Mouse (Mus musculus) stomach, embryonic 14.5 days (tissue): Measurements from ENCODE around the gene Mcm6. TPM values are rescaled to one million over a fixed set of nuclear protein-coding genes. Genes with fewer than 3 reads are reported as not detected.
A peak's percentile ranks its signal among the peaks of the same experiment; 100 is the strongest.

Experiments
- ATAC-seq: fragments of 200-750 bp; cut with Nextera tagmentation; 2 replicates; pipeline ENCODE4 v1.8.0; 2017; ENCODE audit warnings: low read depth, moderate TSS enrichment; ENCODE audit not compliant: insufficient number of reproducible peaks, insufficient read depth, low FRiP score
- H3K27ac ChIP-seq: fragments of 300-500 bp; sonication (generic); 2 replicates; pipeline ENCODE4 v1.5.1; 2014; ENCODE audit warnings: mild to moderate bottlenecking, low read length, moderate library complexity, mixed read lengths
- H3K27me3 ChIP-seq: fragments of 300-500 bp; sonication (generic); 2 replicates; pipeline ENCODE4 v1.6.1; 2014; ENCODE audit warnings: low read length, control low read depth, mixed read lengths; ENCODE audit not compliant: control insufficient read depth, insufficient read depth
- H3K36me3 ChIP-seq: fragments of 300-500 bp; sonication (generic); 2 replicates; pipeline ENCODE4 v1.6.1; 2014; ENCODE audit warnings: mild to moderate bottlenecking, control low read depth, low read length, moderate library complexity, mixed read lengths; ENCODE audit not compliant: control insufficient read depth, insufficient read depth
- H3K4me1 ChIP-seq: fragments of 300-500 bp; sonication (generic); 2 replicates; pipeline ENCODE4 v1.6.1; 2014; ENCODE audit warnings: low read length, control low read depth, mixed read lengths; ENCODE audit not compliant: control insufficient read depth, insufficient read depth
- H3K4me2 ChIP-seq: fragments of 300-500 bp; sonication (generic); replicated peaks from 2 replicates; pipeline ENCODE4 v1.6.1; 2014; ENCODE audit warnings: low read depth, low read length, control low read depth
- H3K4me3 ChIP-seq: fragments of 300-500 bp; sonication (generic); 2 replicates; pipeline ENCODE4 v1.5.1; 2014; ENCODE audit warnings: low read depth, low read length, control low read depth
- H3K9ac ChIP-seq: fragments of 300-500 bp; sonication (generic); replicated peaks from 2 replicates; pipeline ENCODE4 v1.6.1; 2014; ENCODE audit warnings: low read depth, mild to moderate bottlenecking, control low read depth, low read length, moderate library complexity, mixed read lengths
- H3K9me3 ChIP-seq: fragments of 300-500 bp; sonication (generic); 2 replicates; pipeline ENCODE4 v1.6.1; 2016; ENCODE audit warnings: low read depth, low read length, control low read depth; ENCODE audit not compliant: control insufficient read depth
- whole genome bisulfite sequencing: fragments of 180-500 bp; shearing (Covaris S2); extraction: QIAGEN DNeasy Blood & Tissue Kit; methylation state at CpG from one replicate; pipeline ENCODE4 v1.1.7; 2014; 5-methylcytosine and 5-hydroxymethylcytosine counted together
- polyA plus RNA-seq: library from polyadenylated mRNA; unstranded; fragments of >200 nt; fragmentation: Nextera tagmentation; extraction: Ambion mirVana; gene quantifications from 2 replicates; pipeline ENCODE4 v1.2.1, GENCODE M21; 2014

The Mcm6 gene
- polyA plus RNA-seq, 1 experiment from 2014 or later = 252 TPM

DNA sequence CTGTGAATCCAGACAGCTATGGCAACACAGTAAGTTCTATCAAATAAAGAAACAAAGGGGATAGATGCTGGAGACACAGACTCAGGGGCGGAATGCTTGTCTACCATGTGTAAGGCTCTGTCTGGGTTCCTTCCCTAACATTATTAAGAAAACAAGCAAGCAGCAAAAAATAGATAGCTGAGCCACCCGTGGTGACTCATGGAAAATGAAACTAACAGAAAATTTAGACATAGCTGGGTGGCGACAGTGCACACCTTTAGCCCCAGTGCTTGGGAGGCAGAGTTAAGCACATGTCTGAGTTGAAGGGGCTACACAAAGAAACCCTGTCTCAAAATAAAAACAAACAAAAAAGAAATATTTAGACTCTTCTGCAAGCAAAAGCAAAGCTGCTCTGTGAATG, 2.0 kb downstream of the Mcm6 start:
- 32% methylated on average over 3 of the region's 3 CpGs for WGBS
- H3K27me3 ChIP-seq = no peaks in the 10 kb centered on the region
- peaks cover 28% of the 10 kb centered on the region for H3K36me3 ChIP-seq
- no peaks in the 10 kb centered on the region for H3K9me3 ChIP-seq
- no peak for ATAC-seq
- no peak overlapping the region for H3K27ac ChIP-seq
- no peak overlapping the region for H3K9ac ChIP-seq
- peak overlapping the region; percentile 48 for H3K4me2 ChIP-seq
- peaks cover 6% of the 10 kb centered on the region; the same call in 1 of the 2 replicates for H3K4me1 ChIP-seq
- H3K4me3 ChIP-seq = peak overlapping the region; percentile 65; the same call in 1 of the 2 replicates

DNA sequence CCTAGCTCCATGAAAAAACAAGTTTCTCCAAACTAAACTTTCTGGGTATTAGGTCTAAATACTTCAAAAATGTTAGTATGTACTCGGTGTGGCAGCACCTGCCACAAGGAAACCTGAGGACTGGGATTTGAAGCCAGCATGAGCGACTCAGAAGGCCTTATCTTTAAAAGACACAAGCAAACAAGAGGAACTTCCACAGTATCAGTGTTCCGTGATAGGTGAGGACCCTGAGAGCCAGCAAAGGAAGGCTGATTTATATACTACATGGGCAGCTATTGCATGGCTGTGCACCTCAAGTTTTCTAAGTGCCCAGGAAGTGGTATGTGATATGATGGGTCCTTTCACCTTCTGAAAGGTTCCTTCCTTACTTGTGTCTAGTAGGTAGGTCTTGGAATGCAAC, 6.4 kb downstream of the Mcm6 start:
- Histone ChIP-seq H3K27me3 (no peaks in the 10 kb centered on the region), H3K4me1 (peaks cover 3% of the 10 kb centered on the region; the same call in 1 of the 2 replicates), H3K4me3 (no peak overlapping the region), H3K9me3 (no peaks in the 10 kb centered on the region), H3K36me3 (peaks cover 54% of the 10 kb centered on the region), H3K4me2 (no peak overlapping the region), H3K9ac (no peak overlapping the region), H3K27ac (no peak overlapping the region)
- ATAC-seq = no peak
- WGBS = 78% methylated on average over 3 of the region's 3 CpGs

DNA sequence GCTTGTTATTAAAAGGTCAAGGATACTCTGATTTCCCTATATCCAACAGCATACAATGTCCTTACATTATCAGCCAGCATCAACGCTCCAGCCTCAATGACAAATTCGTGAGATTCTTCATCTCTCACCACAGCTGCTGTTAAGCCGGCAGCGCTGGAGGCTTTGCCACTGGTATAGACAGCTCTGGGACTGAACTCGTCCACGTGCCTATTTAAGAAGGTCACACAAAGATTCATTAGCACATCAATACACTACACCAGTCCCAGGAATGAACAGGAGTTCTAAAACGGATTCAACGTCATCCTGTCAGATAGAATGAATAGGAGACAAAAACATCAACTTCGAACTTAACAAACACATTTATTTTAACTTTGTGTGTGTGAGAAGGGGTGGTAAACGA, 15.2 kb downstream of the Mcm6 start:
- Histone ChIP-seq H3K9me3 (no peaks in the 10 kb centered on the region), H3K4me2 (no peak overlapping the region), H3K9ac (no peak overlapping the region), H3K27ac (no peak overlapping the region), H3K27me3 (no peaks in the 10 kb centered on the region), H3K4me1 (no peaks in the 10 kb centered on the region), H3K36me3 (peaks cover 84% of the 10 kb centered on the region), H3K4me3 (no peak overlapping the region)
- WGBS = 82% methylated on average over 10 of the region's 10 CpGs
- ATAC-seq = no peak

DNA sequence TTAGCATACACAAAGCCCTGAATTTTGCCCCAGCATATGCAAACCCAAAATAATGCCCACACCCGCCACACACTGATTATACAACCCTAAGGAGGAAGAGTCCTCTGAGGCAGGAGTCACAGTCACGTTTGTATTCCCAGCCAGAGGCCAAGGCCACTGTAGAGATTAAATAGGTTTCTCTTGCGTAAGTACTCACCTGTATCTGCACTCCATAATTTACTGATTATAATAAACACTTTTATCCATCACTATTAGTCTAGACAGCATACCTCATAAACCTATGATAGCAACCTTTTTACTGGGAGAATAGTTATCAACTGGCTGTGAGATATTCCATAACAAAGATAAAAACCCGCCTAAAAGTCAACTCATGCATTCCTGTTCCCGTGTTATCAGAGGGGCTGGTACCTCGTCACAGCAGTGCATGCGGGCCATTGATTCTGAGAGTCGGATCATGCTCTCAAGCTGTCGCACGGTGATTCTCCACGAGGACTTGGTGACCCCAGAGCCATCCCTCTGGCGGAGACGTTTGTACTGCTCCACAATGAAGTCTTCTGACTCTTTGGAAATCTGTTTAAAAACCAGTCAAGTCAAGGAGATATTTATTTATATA, 21.6 kb downstream of the Mcm6 start:
- no peak overlapping the region for H3K4me2 ChIP-seq
- H3K4me1 ChIP-seq = no peaks in the 10 kb centered on the region
- H3K27ac ChIP-seq = no peak overlapping the region
- no peaks in the 10 kb centered on the region for H3K27me3 ChIP-seq
- no peak overlapping the region for H3K9ac ChIP-seq
- 83% methylated on average over 13 of the region's 13 CpGs for WGBS
- ATAC-seq = no peak
- H3K36me3 ChIP-seq = peaks cover 67% of the 10 kb centered on the region
- no peaks in the 10 kb centered on the region for H3K9me3 ChIP-seq
- H3K4me3 ChIP-seq = no peak overlapping the region

DNA sequence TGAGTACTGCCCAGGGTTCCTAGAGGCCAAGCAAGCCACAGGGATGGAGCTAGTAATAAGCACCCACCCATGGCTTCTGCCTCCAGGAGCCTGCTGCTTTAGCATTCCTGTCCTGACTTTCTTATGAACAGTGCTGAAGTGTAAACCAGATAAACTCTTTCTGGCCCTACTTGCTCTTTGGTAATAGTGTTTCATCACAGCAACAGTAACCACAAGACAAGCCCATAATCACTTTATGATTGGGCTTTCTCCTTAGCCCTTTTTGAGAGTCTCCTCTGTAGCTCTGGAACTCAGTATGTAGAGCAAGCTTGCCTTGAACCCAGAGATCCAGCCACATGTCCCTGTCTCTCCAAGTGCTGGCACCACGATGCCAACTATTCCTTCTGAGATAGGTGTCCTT, 29.2 kb downstream of the Mcm6 start:
- H3K36me3 ChIP-seq = peaks cover 43% of the 10 kb centered on the region
- no peak overlapping the region for H3K9ac ChIP-seq
- no peak overlapping the region for H3K27ac ChIP-seq
- no peak overlapping the region for H3K4me2 ChIP-seq
- ATAC-seq = no peak
- 98% methylated on average over 1 of the region's 1 CpGs for WGBS
- no peak overlapping the region for H3K4me3 ChIP-seq
- H3K27me3 ChIP-seq = no peaks in the 10 kb centered on the region
- no peaks in the 10 kb centered on the region for H3K4me1 ChIP-seq
- H3K9me3 ChIP-seq = no peaks in the 10 kb centered on the region

DNA sequence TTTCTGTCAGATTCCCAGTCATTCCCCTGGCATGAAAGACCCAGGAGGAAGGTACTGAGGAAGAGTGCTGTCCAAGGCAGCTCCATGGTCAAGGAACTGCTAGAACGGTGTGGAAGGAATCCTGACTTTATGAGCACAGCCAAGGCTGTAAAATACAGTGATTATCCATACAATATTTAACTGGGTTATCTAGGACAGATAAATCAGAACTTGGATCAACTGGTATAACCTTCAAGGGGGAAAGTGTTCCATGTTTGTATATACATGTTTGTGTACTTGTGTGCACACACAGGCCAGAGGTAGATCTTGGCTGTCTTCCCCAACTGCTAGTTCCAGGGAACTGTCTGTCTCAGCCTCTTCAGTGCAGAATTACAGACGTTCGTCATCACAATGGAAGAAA, 31.2 kb downstream of the Mcm6 start, which contains the start of gene Lct:
TSS of gene Lct (minus strand) at position 101 of the 400 bp plus-strand sequence.
- Histone ChIP-seq H3K36me3 (peaks cover 25% of the 10 kb centered on the region), H3K9me3 (no peaks in the 10 kb centered on the region), H3K4me3 (no peak within 1 kb of the TSS), H3K9ac (no peak within 1 kb of the TSS), H3K4me2 (no peak within 1 kb of the TSS), H3K4me1 (no peaks in the 10 kb centered on the region), H3K27me3 (no peaks in the 10 kb centered on the region), H3K27ac (no peak within 1 kb of the TSS)
- WGBS = 77% methylated on average over 3 of the region's 3 CpGs
- ATAC-seq = no peak

DNA sequence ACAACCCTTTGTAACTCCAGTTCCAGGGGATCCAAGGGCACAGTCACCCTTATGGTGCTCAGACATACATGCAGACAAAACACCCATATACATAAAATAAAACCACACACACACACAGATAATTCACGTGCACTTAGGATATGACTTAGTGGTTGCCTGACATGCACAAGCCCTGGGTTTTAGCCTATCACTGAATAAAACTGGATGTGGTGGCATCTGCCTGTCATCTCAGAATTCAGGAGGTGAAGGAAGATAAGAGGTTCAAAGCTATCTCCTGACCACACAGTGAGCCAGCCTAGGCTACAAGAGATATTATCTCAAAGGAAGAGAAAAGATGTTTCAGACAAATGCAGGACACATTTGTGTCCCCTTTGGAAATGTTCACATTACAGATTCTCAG, 32.3 kb downstream of the Mcm6 start:
- H3K4me1 ChIP-seq = no peaks in the 10 kb centered on the region
- no peak for ATAC-seq
- 100% methylated on average over 1 of the region's 1 CpGs for WGBS
- H3K9ac ChIP-seq = no peak overlapping the region
- H3K4me2 ChIP-seq = no peak overlapping the region
- H3K36me3 ChIP-seq = peaks cover 15% of the 10 kb centered on the region
- no peaks in the 10 kb centered on the region for H3K9me3 ChIP-seq
- H3K27me3 ChIP-seq = no peaks in the 10 kb centered on the region
- no peak overlapping the region for H3K4me3 ChIP-seq
- no peak overlapping the region for H3K27ac ChIP-seq

DNA sequence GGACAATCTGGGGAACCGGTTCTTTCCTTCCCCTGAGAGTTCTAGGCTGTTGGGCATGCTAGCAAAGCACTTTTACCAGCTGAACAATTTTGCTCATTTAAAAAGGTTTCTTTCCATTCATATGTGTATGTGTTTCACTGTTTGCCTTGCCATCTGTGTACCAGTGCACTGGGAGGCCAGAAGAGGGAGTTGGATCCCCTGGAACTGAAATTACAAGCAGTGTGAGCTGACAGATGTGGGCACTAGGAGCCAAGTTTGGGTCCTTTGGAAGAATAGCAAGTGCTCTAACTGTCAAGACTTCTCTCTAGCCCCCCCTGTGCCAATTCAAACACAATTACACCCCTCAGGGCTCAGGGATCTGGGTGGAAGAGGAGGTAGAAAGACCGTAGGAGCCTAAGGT, 34.7 kb downstream of the Mcm6 start:
- H3K9ac ChIP-seq = no peak overlapping the region
- no peak overlapping the region for H3K4me3 ChIP-seq
- no peak for ATAC-seq
- no peaks in the 10 kb centered on the region for H3K27me3 ChIP-seq
- no peaks in the 10 kb centered on the region for H3K4me1 ChIP-seq
- 72% methylated on average over 2 of the region's 2 CpGs for WGBS
- no peaks in the 10 kb centered on the region for H3K9me3 ChIP-seq
- no peak overlapping the region for H3K27ac ChIP-seq
- H3K4me2 ChIP-seq = no peak overlapping the region
- H3K36me3 ChIP-seq = peaks cover 4% of the 10 kb centered on the region; the same call in 1 of the 2 replicates
